Mouse (Mus musculus): ENCODE data around the gene Cacnb4.

GRCm38 (mm10) chr2:52476801-52477549 lies 199.7 kb downstream of the Cacnb4 start:
- no peak for TF ChIP-seq CTCF (IDR thresholded peaks at IDR 0.05; ENCODE audit: control insufficient read depth, insufficient read depth, insufficient replicate concordance, low read depth, low read length)
- no peak for TF ChIP-seq POLR2A (IDR thresholded peaks at IDR 0.05; ENCODE audit: control insufficient read depth, low read depth, low read length)
